Mouse (Mus musculus) liver, embryonic 15.5 days (tissue): ENCODE data around the gene Myo1c. TPM values are rescaled to one million over a fixed set of nuclear protein-coding genes. Genes with fewer than 3 reads are reported as not detected.

ENCODE experiments used
- ATAC-seq: fragments of 200-750 bp; cut with Nextera tagmentation; 2 replicates; pipeline ENCODE4 v1.8.0; 2017; ENCODE audit warnings: moderate number of reproducible peaks, mild to moderate bottlenecking, moderate library complexity; ENCODE audit not compliant: insufficient read depth
- H3K27ac ChIP-seq: fragments of 300-500 bp; sonication (generic); replicated peaks from 2 replicates; pipeline ENCODE4 v1.5.1; 2015; ENCODE audit warnings: mild to moderate bottlenecking, inconsistent platforms
- H3K27me3 ChIP-seq: fragments of 300-500 bp; sonication (generic); 2 replicates; pipeline ENCODE4 v1.6.1; 2015; ENCODE audit warnings: mild to moderate bottlenecking, inconsistent platforms
- H3K36me3 ChIP-seq: fragments of 300-500 bp; sonication (generic); replicated peaks from 2 replicates; pipeline ENCODE4 v1.6.1; 2015; ENCODE audit warnings: moderate library complexity, mild to moderate bottlenecking, inconsistent platforms
- H3K4me1 ChIP-seq: fragments of 300-500 bp; sonication (generic); replicated peaks from 2 replicates; pipeline ENCODE4 v1.6.1; 2015; ENCODE audit warnings: inconsistent platforms
- H3K4me2 ChIP-seq: fragments of 300-500 bp; sonication (generic); 2 replicates; pipeline ENCODE4 v1.6.1; 2015; ENCODE audit warnings: moderate library complexity, mild to moderate bottlenecking, inconsistent platforms
- H3K4me3 ChIP-seq: fragments of 300-500 bp; sonication (generic); replicated peaks from 2 replicates; pipeline ENCODE4 v1.5.1; 2015; ENCODE audit warnings: mild to moderate bottlenecking, inconsistent platforms
- H3K9ac ChIP-seq: fragments of 300-500 bp; sonication (generic); 2 replicates; pipeline ENCODE4 v1.6.1; 2015; ENCODE audit warnings: moderate library complexity, mild to moderate bottlenecking, inconsistent platforms
- H3K9me3 ChIP-seq: fragments of 300-500 bp; sonication (generic); replicated peaks from 2 replicates; pipeline ENCODE4 v1.6.1; 2016; ENCODE audit warnings: inconsistent platforms
- WGBS: fragments of 180-500 bp; shearing (Covaris S2); methylation state at CpG from one replicate; pipeline ENCODE4 v1.1.7; 2015; ENCODE audit warnings: mixed read lengths; ENCODE audit not compliant: insufficient replicate concordance; 5-methylcytosine and 5-hydroxymethylcytosine counted together
- polyA plus RNA-seq: library from polyadenylated mRNA; unstranded; fragments of >200 nt; fragmentation: Nextera tagmentation; extraction: Ambion mirVana; gene quantifications from 2 replicates; pipeline ENCODE4 v1.2.1, GENCODE M21; 2015

Myo1c gene
- 20.6 and 24.5 TPM in 2 replicates for polyA plus RNA-seq

- peak within 1 kb of the TSS; percentile 92 for H3K27ac ChIP-seq
- H3K9ac ChIP-seq, result peak within 1 kb of the TSS; percentile 90
- no peak for ATAC-seq
- H3K36me3 ChIP-seq, result peaks cover 6% of the 10 kb centered on the region
- H3K27me3 ChIP-seq, result no peaks in the 10 kb centered on the region
- H3K4me3 ChIP-seq, result peak within 1 kb of the TSS; percentile 83
- 69% methylated on average over 7 of the region's 7 CpGs for WGBS
- peaks cover 72% of the 10 kb centered on the region for H3K4me1 ChIP-seq
- peak within 1 kb of the TSS; percentile 100 for H3K4me2 ChIP-seq
- no peaks in the 10 kb centered on the region for H3K9me3 ChIP-seq
Measured at GRCm38 (mm10) chr11:75650311-75650710, at the start of gene Myo1c. Gene Myo1c, plus strand, starts transcription at chr11:75650504.

GRCm38 (mm10) chr11:75604826-75605225, 45.5 kb upstream of the Myo1c start:
- Histone ChIP-seq H3K27me3 (no peaks in the 10 kb centered on the region), H3K9ac (no peak overlapping the region), H3K4me2 (no peak overlapping the region), H3K4me3 (no peak overlapping the region), H3K9me3 (no peaks in the 10 kb centered on the region), H3K27ac (no peak overlapping the region), H3K4me1 (no peaks in the 10 kb centered on the region; the same call in 1 of the 2 replicates), H3K36me3 (peaks cover 80% of the 10 kb centered on the region)
- no peak for ATAC-seq
- WGBS, result 64% methylated on average over 5 of the region's 5 CpGs

- ATAC-seq, result no peak
- Histone ChIP-seq H3K4me1 (no peaks in the 10 kb centered on the region; the same call in 1 of the 2 replicates), H3K4me3 (no peak overlapping the region), H3K4me2 (no peak overlapping the region), H3K9me3 (no peaks in the 10 kb centered on the region), H3K9ac (no peak overlapping the region), H3K27ac (no peak overlapping the region), H3K36me3 (peaks cover 80% of the 10 kb centered on the region), H3K27me3 (no peaks in the 10 kb centered on the region)
- WGBS, result 14% methylated on average over 1 of the region's 1 CpGs
Measured at GRCm38 (mm10) chr11:75605318-75605717, 45.0 kb upstream of the Myo1c start.

GRCm38 (mm10) chr11:75608776-75609175, 41.5 kb upstream of the Myo1c start:
- peaks cover 75% of the 10 kb centered on the region for H3K36me3 ChIP-seq
- H3K9ac ChIP-seq, result no peak overlapping the region
- ATAC-seq, result no peak
- H3K4me1 ChIP-seq, result no peaks in the 10 kb centered on the region; the same call in 1 of the 2 replicates
- no peak overlapping the region for H3K27ac ChIP-seq
- H3K4me2 ChIP-seq, result no peak overlapping the region
- WGBS, result 76% methylated on average over 5 of the region's 5 CpGs
- H3K9me3 ChIP-seq, result no peaks in the 10 kb centered on the region
- H3K4me3 ChIP-seq, result no peak overlapping the region
- no peaks in the 10 kb centered on the region for H3K27me3 ChIP-seq

GRCm38 (mm10) chr11:75610021-75610420, 40.3 kb upstream of the Myo1c start:
- Histone ChIP-seq H3K9ac (no peak overlapping the region), H3K27me3 (no peaks in the 10 kb centered on the region), H3K36me3 (peaks cover 76% of the 10 kb centered on the region), H3K9me3 (no peaks in the 10 kb centered on the region), H3K27ac (no peak overlapping the region), H3K4me1 (no peaks in the 10 kb centered on the region; the same call in 1 of the 2 replicates), H3K4me2 (no peak overlapping the region), H3K4me3 (no peak overlapping the region)
- WGBS, result 67% methylated on average over 2 of the region's 2 CpGs
- ATAC-seq, result no peak

- no peak overlapping the region for H3K27ac ChIP-seq
- H3K4me2 ChIP-seq, result no peak overlapping the region
- H3K9me3 ChIP-seq, result no peaks in the 10 kb centered on the region
- H3K4me3 ChIP-seq, result no peak overlapping the region
- H3K4me1 ChIP-seq, result no peaks in the 10 kb centered on the region
- ATAC-seq, result no peak
- H3K9ac ChIP-seq, result no peak overlapping the region
- 85% methylated on average over 1 of the region's 1 CpGs for WGBS
- H3K27me3 ChIP-seq, result no peaks in the 10 kb centered on the region
- peaks cover 72% of the 10 kb centered on the region for H3K36me3 ChIP-seq
Measured at GRCm38 (mm10) chr11:75614769-75615168, 35.5 kb upstream of the Myo1c start.

- no peaks in the 10 kb centered on the region for H3K9me3 ChIP-seq
- H3K27me3 ChIP-seq, result no peaks in the 10 kb centered on the region
- no peak overlapping the region for H3K4me2 ChIP-seq
- no peak overlapping the region for H3K4me3 ChIP-seq
- 62% methylated on average over 2 of the region's 2 CpGs for WGBS
- H3K4me1 ChIP-seq, result no peaks in the 10 kb centered on the region
- no peak for ATAC-seq
- no peak overlapping the region for H3K27ac ChIP-seq
- peaks cover 72% of the 10 kb centered on the region for H3K36me3 ChIP-seq
- H3K9ac ChIP-seq, result no peak overlapping the region
Measured at GRCm38 (mm10) chr11:75615556-75615955, 34.7 kb upstream of the Myo1c start.

- no peak overlapping the region for H3K4me2 ChIP-seq
- H3K27me3 ChIP-seq, result no peaks in the 10 kb centered on the region
- no peak overlapping the region for H3K9ac ChIP-seq
- no peak overlapping the region for H3K27ac ChIP-seq
- no peaks in the 10 kb centered on the region for H3K9me3 ChIP-seq
- H3K36me3 ChIP-seq, result peaks cover 67% of the 10 kb centered on the region
- 73% methylated on average over 5 of the region's 5 CpGs for WGBS
- no peak overlapping the region for H3K4me3 ChIP-seq
- no peak for ATAC-seq
- H3K4me1 ChIP-seq, result peaks cover 4% of the 10 kb centered on the region; the same call in 1 of the 2 replicates
Measured at GRCm38 (mm10) chr11:75619133-75619532, 31.2 kb upstream of the Myo1c start.

- H3K4me1 ChIP-seq, result peaks cover 4% of the 10 kb centered on the region; the same call in 1 of the 2 replicates
- no peak overlapping the region for H3K9ac ChIP-seq
- H3K4me2 ChIP-seq, result no peak overlapping the region
- peaks cover 58% of the 10 kb centered on the region for H3K36me3 ChIP-seq
- H3K27me3 ChIP-seq, result no peaks in the 10 kb centered on the region
- H3K9me3 ChIP-seq, result no peaks in the 10 kb centered on the region
- WGBS, result 80% methylated on average over 12 of the region's 12 CpGs
- H3K4me3 ChIP-seq, result no peak overlapping the region
- ATAC-seq, result no peak
- no peak overlapping the region for H3K27ac ChIP-seq
Measured at GRCm38 (mm10) chr11:75620136-75620780, 30.0 kb upstream of the Myo1c start.

GRCm38 (mm10) chr11:75621426-75621825, 28.9 kb upstream of the Myo1c start:
- H3K4me3 ChIP-seq, result no peak overlapping the region
- H3K36me3 ChIP-seq, result peaks cover 64% of the 10 kb centered on the region
- WGBS, result 75% methylated on average over 2 of the region's 2 CpGs
- no peaks in the 10 kb centered on the region for H3K9me3 ChIP-seq
- no peak overlapping the region for H3K4me2 ChIP-seq
- no peak overlapping the region for H3K9ac ChIP-seq
- H3K27ac ChIP-seq, result no peak overlapping the region
- no peak for ATAC-seq
- peaks cover 4% of the 10 kb centered on the region; the same call in 1 of the 2 replicates for H3K4me1 ChIP-seq
- H3K27me3 ChIP-seq, result no peaks in the 10 kb centered on the region

- Histone ChIP-seq H3K27ac (peak overlapping the region; percentile 34), H3K27me3 (no peaks in the 10 kb centered on the region), H3K4me2 (no peak overlapping the region), H3K4me1 (peaks cover 4% of the 10 kb centered on the region; the same call in 1 of the 2 replicates), H3K9me3 (no peaks in the 10 kb centered on the region), H3K36me3 (peaks cover 62% of the 10 kb centered on the region), H3K4me3 (no peak overlapping the region), H3K9ac (no peak overlapping the region)
- ATAC-seq, result no peak
- 63% methylated on average over 2 of the region's 2 CpGs for WGBS
Measured at GRCm38 (mm10) chr11:75622588-75623329, 27.5 kb upstream of the Myo1c start.
